Mouse (Mus musculus) mature B cell (primary cell): ENCODE results near the gene BC005561.
"Not testable (repeated sequence)": the region's sequence is repeated elsewhere in the genome, so short reads cannot be mapped to it uniquely, and the experiment has no call there.

Experiments used
- in situ Hi-C: fragments of 300-500 bp; cut with MboI; formaldehyde crosslinking; loops from 2 replicates; pipeline ENCODE4 v1.14.3; 2019

BC005561 gene

DNA sequence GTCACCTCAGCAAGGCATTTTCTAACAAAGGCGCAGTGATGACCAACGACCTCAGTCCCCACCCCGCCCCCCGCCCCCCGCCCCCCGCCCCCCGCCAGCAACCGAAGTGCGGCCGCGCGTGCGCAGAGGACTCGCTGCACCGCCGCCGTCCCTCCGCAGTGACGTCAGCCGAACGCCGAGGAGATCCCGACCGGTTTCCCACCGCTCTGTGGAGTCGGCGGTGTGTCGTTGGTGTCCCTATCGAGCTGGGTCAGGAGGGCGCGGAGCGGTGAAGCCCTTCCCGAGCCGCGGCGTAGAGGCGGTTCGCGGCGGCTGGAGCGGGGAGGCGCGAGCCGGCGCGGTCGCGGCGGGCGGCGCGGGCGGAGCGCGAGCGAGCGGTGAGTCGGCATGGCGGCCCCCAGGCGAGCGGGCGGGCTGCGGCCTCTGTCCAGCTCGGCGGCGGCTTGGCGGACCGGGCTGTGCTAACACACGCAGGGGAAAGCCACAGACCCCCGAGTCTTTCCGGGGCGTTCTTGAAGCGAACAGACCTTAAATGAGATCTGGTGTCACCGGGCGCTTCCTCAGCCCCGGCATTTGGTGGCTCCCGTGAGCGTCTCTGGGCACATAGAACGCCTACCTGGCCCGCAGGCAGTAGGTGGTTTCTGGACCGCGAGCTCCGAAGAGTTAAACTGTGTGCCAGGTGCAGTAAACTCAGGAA, at the start of gene BC005561:
TSS of gene BC005561 (plus strand) at position 158 of the 697 bp plus-strand sequence.
- in situ Hi-C loops = no loop called here

DNA sequence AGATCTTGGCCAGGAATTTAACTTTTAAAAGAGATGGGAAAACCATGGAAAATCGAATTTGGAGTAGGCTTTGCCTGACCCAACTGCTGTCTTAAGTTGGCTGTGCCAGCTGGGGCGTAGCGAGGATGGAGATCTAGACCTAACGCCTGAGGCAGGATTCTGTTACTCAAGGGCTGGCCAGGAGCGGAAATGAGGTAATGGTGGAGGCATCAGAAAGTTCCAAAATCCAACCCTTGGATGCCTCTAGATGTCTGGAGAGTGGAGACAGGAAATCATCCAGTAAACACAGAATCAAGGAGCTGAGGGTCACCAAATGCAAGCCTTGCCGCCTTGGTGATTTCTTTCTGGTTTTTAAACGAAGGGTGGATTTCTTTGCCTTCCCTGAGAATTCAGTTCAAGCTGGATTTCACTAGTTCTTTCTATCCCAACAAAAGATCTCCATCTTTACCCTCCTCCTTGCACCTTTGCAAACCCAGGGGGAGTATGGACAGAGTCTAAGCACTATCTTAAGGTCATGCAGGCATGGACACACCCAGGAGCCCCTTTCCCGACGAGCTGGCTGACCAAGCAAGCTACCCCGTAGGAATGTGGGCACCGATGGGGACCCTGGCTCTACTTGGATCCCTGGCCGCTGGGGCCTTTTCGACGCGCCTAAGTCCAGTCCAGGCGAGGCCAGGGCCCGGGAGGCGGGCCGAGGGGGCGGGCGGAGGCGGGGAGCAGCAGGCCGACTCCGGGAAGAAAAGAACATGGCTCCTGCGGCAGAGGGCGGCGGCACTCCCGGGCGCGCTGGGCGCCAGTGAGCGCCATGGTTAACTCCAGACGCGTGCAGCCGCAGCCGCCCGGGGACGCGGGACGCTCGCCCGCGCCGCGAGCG, 49.1 kb upstream of the BC005561 start, which contains the start of gene Pkd2:
TSS of gene Pkd2 (plus strand) at position 619 of the 874 bp plus-strand sequence.
- in situ Hi-C loops = no loop called here

DNA sequence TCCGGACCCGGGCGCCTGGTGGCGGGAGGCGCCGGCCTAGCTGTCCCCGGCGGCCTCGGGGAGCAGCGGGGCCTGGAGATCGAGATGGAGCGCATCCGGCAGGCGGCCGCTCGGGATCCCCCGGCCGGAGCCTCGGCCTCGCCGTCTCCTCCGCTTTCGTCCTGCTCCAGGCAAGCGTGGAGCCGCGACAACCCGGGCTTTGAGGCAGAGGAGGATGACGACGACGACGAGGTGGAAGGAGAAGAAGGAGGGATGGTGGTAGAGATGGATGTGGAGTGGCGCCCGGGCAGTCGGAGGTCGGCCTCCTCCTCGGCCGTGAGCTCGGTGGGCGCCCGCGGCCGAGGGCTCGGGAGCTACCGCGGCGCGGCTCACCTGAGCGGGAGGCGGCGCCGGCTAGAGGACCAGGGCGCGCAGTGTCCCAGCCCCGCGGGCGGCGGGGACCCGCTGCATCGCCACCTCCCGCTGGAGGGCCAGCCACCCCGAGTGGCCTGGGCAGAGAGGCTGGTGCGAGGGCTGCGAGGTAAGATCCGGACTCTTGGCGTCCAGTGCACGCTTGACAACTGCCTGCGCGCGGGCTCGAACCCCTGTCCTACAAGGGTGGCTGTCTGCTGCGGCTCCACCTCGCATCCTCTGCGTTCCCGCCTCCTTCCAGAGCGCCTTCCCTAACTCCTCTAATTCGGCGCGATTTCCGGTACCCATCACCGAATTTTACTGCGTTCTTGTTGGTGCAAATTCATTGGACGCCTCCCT, 48.3 kb upstream of the BC005561 start:
- in situ Hi-C loops = no loop called here

DNA sequence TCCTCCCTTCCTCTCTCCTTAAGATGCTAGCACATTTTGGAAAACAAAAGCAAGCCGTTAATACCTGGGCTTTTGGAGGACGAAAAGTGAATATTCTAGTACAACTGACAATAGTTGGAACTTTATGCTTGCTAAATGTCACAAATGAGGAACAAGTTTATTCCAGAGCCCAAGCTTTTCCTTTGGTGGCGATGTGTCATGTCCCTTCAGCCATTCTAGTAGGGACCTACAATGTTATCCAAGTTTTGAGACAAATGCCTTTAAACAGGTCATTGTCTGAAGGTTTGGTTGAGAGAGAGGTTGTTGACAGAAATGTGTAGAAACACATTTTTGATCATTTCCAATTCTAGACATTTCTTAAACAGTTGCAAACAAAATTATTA, 47.7 kb upstream of the BC005561 start:
- in situ Hi-C loops = no loop called here

DNA sequence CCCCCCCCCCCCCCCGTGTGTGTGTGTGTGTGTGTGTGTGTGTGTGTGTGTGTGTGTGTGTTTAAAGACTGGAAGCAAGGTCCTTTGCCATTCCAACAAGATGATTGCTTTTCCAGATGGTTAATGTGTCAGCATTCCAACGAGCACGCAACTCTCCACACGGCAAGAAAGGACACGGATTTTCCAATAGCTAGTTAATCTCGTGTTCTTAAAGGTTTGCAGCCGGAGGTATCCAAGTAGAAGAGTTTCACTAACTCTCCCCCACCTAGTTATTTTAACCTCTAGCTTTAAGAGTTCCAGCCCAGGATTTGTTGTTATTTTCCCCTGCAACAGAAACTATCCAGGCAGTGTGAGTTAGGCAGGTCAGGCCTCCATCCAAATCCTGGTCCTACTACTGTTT, 47.3 kb upstream of the BC005561 start:
- in situ Hi-C loops = no loop called here

DNA sequence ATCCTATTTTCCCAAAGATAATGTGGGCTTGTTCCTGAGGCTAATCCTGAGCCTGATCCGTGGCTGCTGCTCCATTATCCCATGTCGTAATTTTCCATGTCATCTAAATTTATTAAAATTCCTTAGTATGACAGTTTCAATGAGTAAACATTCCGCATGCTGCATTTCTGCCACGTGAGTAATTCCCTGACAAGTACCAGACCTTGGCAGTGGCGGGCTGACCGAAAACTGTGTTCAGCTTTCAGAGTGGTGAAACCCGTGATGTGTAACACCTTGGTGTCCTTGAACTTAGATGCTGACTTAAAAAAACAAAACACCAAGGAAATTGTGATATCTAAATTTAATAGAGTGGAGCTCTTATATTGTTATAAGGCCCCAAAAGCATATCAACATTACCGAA, 42.9 kb upstream of the BC005561 start:
- in situ Hi-C loops = no loop called here

DNA sequence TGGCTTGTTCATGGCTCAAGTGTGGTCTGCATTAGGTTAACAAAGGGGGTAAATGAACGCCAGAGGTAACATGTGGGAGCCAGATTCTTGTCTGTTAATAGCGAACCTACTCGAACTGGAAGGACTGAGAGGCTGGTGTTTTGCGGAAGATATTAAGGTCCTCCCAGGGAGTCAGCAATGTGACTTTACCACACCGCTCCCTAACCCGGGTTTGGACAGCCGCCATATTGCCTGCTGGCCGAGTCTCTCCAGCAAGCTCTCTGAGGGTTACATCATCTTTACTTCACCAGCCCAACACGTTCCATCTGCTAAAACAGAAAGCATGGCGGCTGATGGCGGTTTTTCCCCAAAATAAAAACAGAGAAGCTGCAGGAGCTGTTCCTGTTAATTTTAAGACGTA, 42.4 kb upstream of the BC005561 start:
- in situ Hi-C loops = no loop called here

DNA sequence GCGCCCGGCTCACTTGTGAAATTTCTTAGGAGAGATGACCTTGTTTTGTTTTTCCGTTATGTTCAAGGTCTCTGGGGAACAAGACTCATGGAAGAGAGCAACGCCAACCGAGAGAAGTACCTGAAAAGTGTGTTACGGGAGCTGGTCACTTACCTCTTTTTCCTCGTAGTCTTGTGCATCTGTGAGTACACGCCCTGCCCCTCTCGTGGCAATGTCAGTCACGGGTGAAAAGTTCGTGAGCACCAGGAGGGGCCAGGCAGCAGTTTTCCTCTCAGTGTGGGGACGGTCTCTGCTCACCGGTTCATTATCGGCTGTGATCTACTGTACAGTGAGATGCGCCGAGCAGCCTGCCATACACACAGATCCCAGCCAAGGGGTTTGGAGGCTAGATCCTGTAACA, 41.3 kb upstream of the BC005561 start:
- in situ Hi-C loops = no loop called here

DNA sequence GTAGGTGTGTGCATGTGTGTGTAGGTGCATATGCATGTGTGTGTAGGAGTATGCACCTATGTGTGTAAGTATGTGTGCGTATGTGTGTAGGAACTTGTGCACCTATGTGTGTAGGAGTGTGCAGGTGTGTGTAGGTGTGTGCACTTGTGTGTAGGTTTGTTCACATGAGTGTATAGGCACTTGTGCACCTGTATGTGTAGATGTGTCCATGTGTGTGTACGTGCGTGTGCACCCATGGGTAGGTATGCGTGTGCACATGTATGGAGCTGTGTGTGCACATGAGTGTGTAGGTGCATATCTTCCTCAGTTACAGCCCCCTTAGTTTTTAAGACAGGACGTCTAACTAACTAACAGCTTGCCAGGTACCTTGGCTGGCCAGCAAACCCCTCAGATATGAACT, 39.6 kb upstream of the BC005561 start:
- in situ Hi-C loops = no loop called here

DNA sequence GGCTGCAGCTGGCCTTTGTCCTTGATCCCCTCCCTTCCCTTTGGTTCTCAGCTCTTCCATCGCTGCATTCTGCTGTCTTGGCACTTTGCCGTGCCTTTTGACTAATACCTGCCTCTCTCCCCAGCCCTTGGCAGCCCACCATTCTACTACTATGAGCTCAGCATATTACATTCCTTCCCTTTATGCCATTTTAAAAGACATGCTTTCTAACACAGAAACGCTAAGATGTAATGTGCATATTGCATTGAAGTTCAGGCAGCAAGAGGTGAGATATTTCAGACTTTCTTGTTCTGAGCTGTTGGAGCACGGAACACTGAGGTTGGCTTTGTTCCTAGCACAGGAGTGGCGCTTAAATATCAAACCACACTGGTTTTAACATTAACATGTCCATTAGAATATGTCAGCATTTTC, 37.2 kb upstream of the BC005561 start:
- in situ Hi-C loops = no loop called here

DNA sequence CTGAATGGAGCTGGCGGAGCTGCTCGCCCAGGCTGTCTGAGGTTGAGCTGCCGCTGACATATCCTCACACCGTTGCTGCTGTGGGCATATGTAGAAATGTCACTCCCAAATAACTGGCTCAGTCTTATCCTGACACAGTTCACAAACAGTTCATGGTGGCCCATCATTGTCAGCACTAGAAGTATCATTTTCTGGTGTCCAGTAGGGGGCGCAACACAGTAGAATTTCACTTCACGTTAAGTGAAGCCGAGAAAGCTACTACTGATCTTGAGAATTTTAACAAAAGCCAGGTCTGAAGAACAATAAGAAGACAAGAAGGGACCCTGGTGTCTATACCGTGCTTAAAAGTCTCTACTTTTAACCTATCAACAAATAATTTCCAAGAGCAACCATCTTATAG, 35.8 kb upstream of the BC005561 start:
- in situ Hi-C loops = no loop called here

DNA sequence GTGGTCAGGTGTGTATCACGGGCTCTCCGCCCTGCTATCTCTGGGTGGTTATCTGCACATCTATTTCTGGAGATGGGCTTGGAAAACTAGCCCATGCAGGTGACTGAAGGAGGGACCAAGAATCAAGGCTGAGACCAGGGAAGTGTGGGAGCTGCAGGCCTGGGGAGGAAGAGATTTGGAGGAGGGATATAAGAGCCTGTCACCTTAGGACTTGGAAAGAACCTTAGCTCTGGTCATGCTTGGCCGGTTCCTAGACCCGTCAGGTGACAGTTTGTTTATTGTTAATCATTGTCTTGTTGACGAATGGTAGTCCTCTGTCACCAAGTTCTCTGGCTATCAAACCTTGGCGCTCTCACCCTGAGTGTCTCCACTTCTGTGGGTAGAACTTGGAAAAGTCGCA, 27.8 kb upstream of the BC005561 start:
- in situ Hi-C loops = no loop called here

DNA sequence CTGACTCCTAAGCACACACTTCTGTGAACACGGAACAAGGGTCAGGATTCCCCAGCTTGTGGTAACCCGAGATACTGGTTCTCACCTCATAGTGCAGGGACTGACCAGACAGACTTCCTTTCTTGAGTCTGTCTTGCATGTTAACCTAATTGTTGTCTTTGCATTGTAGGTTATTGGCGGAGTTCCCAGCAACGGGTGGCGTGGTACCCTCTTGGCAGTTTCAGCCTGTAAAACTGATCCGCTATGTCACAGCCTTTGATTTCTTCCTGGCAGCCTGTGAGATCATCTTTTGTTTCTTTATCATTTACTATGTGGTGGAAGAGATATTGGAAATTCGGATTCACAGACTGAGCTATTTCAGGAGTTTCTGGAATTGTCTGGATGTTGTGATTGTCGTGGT, 25.3 kb upstream of the BC005561 start:
- in situ Hi-C loops = no loop called here

DNA sequence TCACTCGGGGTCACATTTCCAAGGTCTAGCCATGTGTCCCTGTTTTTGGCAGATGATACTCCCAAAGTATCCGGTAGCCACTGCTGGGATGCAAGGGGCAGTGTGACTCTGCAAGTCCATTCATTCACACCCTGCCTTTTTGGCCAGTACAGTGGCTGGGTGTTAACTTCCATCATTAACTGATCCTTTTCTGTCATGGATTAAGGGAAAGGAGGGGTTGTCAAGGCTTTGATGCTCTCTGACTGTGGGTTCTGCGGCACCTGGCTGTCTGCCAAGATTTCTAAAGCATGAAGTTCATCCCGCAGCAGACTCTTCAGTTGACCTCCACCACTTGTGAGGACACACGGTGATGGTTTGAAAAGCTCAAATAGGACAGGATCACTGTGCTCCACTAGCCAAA, 16.6 kb upstream of the BC005561 start:
- in situ Hi-C loops = no loop called here

DNA sequence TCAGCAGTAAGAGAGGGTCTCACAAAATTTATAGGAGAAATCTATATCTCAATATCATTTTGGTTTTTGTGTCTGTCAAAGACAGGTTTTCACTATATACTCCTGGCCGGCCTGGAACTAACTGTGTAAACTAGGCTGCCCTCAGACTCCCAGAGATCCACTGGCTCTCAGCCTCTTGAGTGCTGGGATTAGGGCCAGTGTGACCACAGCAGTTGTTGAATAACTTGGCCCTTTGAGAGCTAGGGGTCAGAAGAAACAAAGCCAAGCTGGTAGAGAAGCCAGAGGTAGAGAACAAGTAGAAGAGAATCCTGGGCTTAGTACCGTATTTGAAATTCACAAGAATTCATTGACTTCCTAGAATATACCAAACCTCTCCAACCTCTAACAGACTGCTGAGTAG, 3.3 kb upstream of the BC005561 start:
- in situ Hi-C loops = no loop called here

DNA sequence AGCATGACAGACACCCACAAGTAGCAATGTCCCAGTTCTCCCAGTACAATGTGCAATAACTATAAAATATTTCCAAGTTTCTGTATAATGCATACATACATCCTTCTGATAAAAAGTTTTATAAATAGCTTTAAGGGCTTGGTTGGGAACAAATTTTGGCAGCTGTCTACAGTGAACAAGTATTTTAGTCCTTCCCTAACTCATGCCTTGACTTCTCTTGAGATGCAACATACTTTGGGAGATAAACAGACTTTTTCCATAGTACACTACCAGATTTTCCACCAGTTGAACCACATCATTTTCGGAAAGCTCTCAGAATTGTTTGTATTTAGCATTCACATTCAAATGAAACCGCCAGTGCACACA, 340 bp upstream of the BC005561 start:
- in situ Hi-C loops = no loop called here

DNA sequence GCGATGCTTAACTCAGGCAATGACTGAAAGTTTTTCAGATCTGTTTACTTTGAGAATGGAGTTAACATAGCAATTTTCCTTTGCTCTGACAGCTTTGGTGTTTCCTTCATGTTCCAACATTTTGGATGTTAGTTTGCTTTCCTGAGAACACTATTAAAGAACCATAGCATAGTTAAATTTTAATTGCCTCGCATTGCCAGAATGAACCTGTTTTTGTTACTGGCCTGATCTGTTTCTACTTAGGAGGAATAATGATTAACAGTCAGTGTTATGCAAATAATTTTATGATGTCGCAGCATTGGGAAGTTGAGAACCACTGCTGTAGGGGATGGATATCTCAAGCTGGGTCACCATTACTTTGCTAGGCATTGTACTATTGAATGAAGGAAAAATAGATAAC, 3.1 kb downstream of the BC005561 start:
- in situ Hi-C loops = no loop called here

DNA sequence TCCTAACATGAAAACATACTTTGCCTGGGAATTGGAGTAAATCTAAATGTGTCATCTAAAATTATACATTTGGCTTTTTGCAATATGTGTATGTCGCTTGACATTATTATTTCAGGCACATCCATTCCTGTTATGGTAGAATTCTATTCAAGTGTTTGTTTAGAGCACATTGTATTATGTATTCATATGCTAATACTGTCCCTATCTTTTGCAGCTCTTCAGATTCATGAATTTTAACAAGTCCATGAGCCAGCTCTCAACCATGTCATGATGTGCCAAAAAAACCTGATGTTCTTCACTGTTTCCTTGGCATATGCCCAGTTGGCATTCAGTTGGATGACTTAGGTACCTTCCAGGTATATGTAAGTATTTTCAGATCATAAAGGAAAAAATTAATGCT, 30.5 kb downstream of the BC005561 start:
- in situ Hi-C loops = no loop called here

DNA sequence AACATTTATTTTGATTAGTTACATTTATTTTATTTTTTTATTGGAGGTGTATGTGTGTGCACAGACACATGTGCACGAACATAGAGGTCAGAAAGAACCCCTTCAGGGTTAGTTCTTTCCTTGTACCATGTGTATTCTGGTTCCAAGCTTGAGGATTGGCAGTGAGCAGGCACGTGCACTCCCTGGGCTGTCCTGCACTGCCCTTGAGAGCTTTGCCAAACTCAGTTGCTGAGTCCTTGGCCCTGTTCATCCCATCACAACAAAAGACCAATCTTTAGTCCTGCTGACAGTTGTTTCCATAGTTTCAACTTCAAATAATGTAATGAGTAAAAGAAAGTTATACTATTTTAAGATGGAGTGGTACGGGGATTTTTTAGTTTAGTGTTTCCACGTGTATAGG, 31.2 kb downstream of the BC005561 start:
- in situ Hi-C loops = no loop called here

DNA sequence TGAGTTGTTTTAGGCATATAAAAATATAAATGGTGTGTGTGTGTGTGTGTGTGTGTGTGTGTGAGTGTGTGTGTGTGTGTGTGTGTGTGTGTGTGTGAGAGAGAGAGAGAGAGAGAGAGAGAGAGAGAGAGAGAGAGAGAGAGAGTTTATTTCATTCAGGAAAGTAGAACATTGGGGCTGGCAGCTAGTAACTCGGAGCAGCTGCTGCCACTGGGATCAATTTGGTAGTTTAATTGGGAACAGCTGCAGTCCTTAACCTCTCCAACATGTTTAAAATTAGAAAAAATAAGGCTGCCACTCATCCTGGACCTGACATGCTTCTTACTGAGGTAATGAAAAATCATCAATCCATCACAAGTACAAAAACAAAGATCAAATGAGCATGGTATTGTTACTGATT, 59.9 kb downstream of the BC005561 start:
- in situ Hi-C loops = not testable (repeated sequence)

DNA sequence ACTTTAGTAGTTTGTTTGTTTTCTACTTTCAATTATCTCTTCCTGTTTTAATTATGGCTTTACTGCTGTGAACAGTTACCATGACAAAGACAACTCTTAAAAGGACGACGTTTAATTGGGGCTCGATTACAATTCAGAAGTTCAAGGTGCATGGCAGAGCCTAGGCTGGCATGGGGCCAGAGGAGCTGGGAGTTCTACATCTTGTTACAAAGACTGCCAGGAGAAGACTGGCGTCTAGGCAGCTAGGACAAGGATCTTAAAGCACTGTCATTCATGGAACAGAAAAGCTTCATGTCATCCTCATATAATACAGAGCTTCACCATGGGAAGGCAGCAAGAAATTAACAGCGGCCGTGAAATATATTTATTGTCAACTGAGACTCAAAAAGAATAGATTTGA, 62.6 kb downstream of the BC005561 start:
- in situ Hi-C loops = no loop called here

DNA sequence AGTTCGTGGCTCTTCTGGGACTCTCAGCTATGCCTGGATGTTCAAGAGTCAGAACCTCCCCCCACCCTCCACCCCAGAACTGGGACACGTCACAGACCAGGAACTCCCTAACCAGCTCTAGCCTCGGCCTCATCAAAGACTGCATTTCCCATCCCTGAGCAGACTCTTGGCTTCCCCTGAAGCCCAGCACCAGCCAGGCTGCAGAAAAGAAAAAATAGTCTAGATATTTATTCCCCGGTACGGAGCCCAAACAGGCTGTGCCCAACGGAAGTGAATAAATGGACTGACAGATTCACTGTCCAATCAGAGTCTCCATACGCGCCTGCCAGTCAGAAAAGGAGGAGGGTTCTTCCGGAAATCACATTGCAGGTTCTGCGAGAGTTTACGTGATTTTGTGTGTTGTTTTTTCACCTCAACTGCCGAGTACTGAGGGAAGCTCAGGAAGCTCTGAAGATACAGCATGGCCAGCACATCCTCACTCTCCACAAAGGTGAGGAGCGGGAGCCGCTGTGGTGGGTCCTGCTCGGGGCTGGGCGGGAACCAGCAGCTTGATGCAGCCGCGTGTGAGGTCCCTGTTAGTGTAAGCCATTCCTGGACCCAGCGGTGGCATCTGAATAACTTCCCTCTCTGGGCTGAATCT, 63.2 kb downstream of the BC005561 start:
- in situ Hi-C loops = not testable (repeated sequence)
